Mouse (Mus musculus) olfactory bulb, adult 2 months (tissue): ENCODE measurements around the gene Mthfd1l.

Experiments used
- CTCF ChIP-seq: fragments of 200-500 bp; IDR thresholded peaks from 2 replicates; pipeline ENCODE4 v1.5.1; 2012; ENCODE audit warnings: low read depth, mild to moderate bottlenecking, low read length, moderate library complexity; ENCODE audit not compliant: insufficient read depth
- POLR2A ChIP-seq: fragments of 200-500 bp; IDR thresholded peaks from 2 replicates; pipeline ENCODE4 v1.6.1; 2012; ENCODE audit warnings: mild to moderate bottlenecking, low read depth, low read length, moderate library complexity; ENCODE audit not compliant: insufficient read depth

DNA sequence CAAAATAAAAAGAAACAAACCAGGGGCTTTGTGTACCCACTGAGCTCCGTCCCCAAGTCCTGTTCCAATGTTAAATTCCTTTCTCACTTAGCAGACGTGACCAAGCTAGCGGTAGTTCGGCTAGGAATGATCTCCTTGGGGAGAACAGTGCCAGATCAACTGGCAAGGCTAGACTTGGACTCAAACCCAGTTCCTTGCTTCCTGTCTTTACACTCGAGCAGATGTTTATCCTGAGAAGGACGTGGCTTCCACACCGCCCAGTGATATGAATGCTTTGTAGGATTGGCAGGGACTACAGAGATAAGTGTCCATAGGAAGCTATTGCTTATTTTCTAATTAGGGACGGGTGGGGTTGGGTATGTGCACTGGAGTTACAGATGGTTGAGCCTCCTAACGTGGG is 191.8 kb downstream of the Mthfd1l start:
- TF ChIP-seq CTCF, result no peak
- TF ChIP-seq POLR2A, result no peak
